Mouse (Mus musculus): ENCODE measurements around the gene Dnajb1. TPM values are rescaled to one million over a fixed set of nuclear protein-coding genes. Genes with fewer than 3 reads are reported as not detected.

The Dnajb1 gene
- total and polyA plus RNA-seq, 2 experiments from 2014 or later: 41.2 to 65.1 TPM

GRCm38 (mm10) chr8:83573140-83573875, 34.7 kb upstream of the Dnajb1 start:
- H3K9me3 ChIP-seq (ENCODE audit: low read length): no peaks in the 10 kb centered on the region
- no peak overlapping the region for H3K9ac ChIP-seq
- DNase-seq (no peak), ATAC-seq (no peak)
- H3K27ac ChIP-seq (ENCODE audit: low read depth, low read length): no peak overlapping the region
- H3K4me1 ChIP-seq (ENCODE audit: insufficient read depth): 0 out of 2 replicates have a peak, but pooled peaks cover 3% of the 10 kb centered on the region
- 84% methylated on average over 18 of the region's 18 CpGs for WGBS
- no peak overlapping the region for H3K4me3 ChIP-seq (ENCODE audit: low read depth, low read length)
- peaks cover 38% of the 10 kb centered on the region for H3K36me3 ChIP-seq (ENCODE audit: insufficient read depth)
- H3K27me3 ChIP-seq (ENCODE audit: insufficient read depth, low read length): no peaks in the 10 kb centered on the region
- no peak overlapping the region for H3K4me2 ChIP-seq (ENCODE audit: low read depth)
- no peak for TF ChIP-seq CTCF (IDR thresholded peaks at IDR 0.05; ENCODE audit: low read depth)

DNA sequence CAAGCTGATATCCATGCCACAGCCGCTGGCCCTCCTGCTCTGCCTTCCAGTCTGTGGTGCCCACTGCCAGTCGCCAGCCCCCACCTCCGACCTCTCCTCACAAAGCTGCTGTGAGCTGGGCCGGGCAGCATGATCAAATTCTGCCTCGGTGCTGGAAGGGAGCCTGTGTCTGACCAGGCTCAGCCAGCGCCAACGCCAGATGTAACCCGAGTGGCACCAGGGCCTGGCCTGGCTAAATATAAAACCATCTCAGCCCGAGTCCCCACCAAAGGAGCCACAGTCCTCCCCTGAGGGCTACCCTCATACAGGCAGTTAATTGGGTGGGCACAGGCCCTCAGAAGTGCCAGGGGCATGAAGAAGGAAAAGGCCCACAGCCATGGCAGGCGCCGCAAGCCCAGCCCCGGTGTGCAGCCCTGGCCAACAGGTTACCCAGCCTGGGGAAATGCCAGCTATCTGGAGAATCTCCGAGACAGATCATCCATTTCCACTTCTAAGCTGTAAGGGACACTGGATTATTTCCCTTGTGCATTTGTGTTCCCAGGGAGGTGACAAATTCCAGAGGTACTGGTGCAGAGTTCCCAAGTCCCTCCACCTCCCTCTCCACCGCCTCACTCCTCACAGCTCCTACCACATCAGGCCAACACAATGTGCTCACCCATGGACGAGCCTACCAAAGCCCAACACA, 33.2 kb upstream of the Dnajb1 start:
- Histone ChIP-seq H3K9me3 (ENCODE audit: low read length) (no peaks in the 10 kb centered on the region), H3K4me3 (ENCODE audit: low read depth, low read length) (no peak overlapping the region), H3K27me3 (ENCODE audit: insufficient read depth, low read length) (no peaks in the 10 kb centered on the region), H3K4me2 (ENCODE audit: low read depth) (no peak overlapping the region), H3K9ac (no peak overlapping the region), H3K4me1 (ENCODE audit: insufficient read depth) (0 out of 2 replicates have a peak, but pooled peaks cover 3% of the 10 kb centered on the region), H3K27ac (ENCODE audit: low read depth, low read length) (no peak overlapping the region), H3K36me3 (ENCODE audit: insufficient read depth) (peaks cover 42% of the 10 kb centered on the region)
- 79% methylated on average over 15 of the region's 15 CpGs for WGBS
- no peak for DNase-seq
- TF ChIP-seq CTCF (IDR thresholded peaks at IDR 0.05; ENCODE audit: low read depth): no peak
- ATAC-seq: no peak

DNA sequence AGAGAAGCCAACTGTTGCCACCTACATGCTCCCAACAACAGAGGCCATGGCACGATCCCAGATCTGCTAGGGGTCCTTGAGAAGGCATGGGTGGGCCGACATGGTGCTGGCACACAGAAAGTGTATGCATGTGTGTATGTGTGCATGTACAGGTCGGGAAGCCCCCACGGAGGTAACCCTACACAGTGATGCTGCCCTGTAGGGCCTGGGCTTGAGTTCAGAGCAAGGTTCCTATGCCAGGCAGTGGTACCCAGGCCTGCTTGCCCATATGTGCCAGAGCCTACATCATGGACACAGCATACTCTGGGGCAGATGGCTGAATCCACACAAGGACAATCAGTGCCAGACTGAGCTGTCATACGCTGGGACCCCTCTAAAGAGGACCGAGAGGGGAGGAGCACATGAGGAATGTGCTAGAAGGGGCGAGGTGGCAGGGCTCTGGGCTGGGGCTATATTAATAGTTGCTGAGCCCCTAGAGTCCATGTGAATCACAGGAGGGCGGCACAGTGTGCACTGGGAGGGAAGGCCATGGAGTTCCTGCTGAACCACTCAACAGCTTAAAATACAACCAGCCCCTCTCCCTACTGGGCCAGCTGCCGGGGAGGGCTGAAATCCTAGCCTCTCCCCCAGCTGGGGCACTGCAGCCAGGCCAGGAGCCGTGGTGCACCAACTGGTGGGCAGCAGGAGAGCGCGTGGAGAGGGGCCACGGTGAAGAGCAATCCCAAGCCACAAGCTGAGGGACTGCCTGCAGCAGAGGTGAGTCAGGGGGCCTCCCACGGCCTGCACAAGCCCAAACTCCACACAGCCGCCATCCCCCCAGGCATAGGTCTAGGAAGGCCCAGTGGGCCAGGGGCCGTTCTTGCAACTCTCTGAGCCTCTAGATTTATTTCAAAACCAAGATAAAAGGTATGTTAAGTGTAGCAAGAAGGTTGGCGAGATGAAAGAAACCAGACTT, 32.2 kb upstream of the Dnajb1 start:
- H3K27me3 ChIP-seq (ENCODE audit: insufficient read depth, low read length): no peaks in the 10 kb centered on the region
- peaks cover 34% of the 10 kb centered on the region for H3K36me3 ChIP-seq (ENCODE audit: insufficient read depth)
- no peaks in the 10 kb centered on the region for H3K9me3 ChIP-seq (ENCODE audit: low read length)
- DNase-seq: no peak
- 0 out of 2 replicates have a peak, but pooled peaks cover 3% of the 10 kb centered on the region for H3K4me1 ChIP-seq (ENCODE audit: insufficient read depth)
- no peak overlapping the region for H3K9ac ChIP-seq
- WGBS: 78% methylated on average over 17 of the region's 17 CpGs
- H3K27ac ChIP-seq (ENCODE audit: low read depth, low read length): no peak overlapping the region
- peak; percentile 30 for ATAC-seq
- TF ChIP-seq CTCF (IDR thresholded peaks at IDR 0.05; ENCODE audit: low read depth): no peak
- no peak overlapping the region for H3K4me3 ChIP-seq (ENCODE audit: low read depth, low read length)
- H3K4me2 ChIP-seq (ENCODE audit: low read depth): no peak overlapping the region

GRCm38 (mm10) chr8:83576516-83576895, 31.5 kb upstream of the Dnajb1 start:
- 0 out of 2 replicates have a peak, but pooled peaks cover 3% of the 10 kb centered on the region for H3K4me1 ChIP-seq (ENCODE audit: insufficient read depth)
- peaks cover 29% of the 10 kb centered on the region for H3K36me3 ChIP-seq (ENCODE audit: insufficient read depth)
- no peak overlapping the region for H3K4me3 ChIP-seq (ENCODE audit: low read depth, low read length)
- WGBS: 51% methylated on average over 4 of the region's 4 CpGs
- no peak for TF ChIP-seq CTCF (IDR thresholded peaks at IDR 0.05; ENCODE audit: low read depth)
- no peaks in the 10 kb centered on the region for H3K27me3 ChIP-seq (ENCODE audit: insufficient read depth, low read length)
- no peaks in the 10 kb centered on the region for H3K9me3 ChIP-seq (ENCODE audit: low read length)
- no peak for ATAC-seq
- no peak overlapping the region for H3K4me2 ChIP-seq (ENCODE audit: low read depth)
- H3K27ac ChIP-seq (ENCODE audit: low read depth, low read length): no peak overlapping the region
- H3K9ac ChIP-seq: no peak overlapping the region
- DNase-seq: no peak

GRCm38 (mm10) chr8:83576921-83577320, 31.1 kb upstream of the Dnajb1 start:
- peaks cover 25% of the 10 kb centered on the region for H3K36me3 ChIP-seq (ENCODE audit: insufficient read depth)
- 80% methylated on average over 4 of the region's 4 CpGs for WGBS
- no peak overlapping the region for H3K9ac ChIP-seq
- H3K4me2 ChIP-seq (ENCODE audit: low read depth): no peak overlapping the region
- no peak for TF ChIP-seq CTCF (IDR thresholded peaks at IDR 0.05; ENCODE audit: low read depth)
- DNase-seq (no peak), ATAC-seq (no peak)
- H3K27ac ChIP-seq (ENCODE audit: low read depth, low read length): no peak overlapping the region
- no peak overlapping the region for H3K4me3 ChIP-seq (ENCODE audit: low read depth, low read length)
- H3K4me1 ChIP-seq (ENCODE audit: insufficient read depth): 0 out of 2 replicates have a peak, but pooled peaks cover 3% of the 10 kb centered on the region
- no peaks in the 10 kb centered on the region for H3K27me3 ChIP-seq (ENCODE audit: insufficient read depth, low read length)
- no peaks in the 10 kb centered on the region for H3K9me3 ChIP-seq (ENCODE audit: low read length)

DNA sequence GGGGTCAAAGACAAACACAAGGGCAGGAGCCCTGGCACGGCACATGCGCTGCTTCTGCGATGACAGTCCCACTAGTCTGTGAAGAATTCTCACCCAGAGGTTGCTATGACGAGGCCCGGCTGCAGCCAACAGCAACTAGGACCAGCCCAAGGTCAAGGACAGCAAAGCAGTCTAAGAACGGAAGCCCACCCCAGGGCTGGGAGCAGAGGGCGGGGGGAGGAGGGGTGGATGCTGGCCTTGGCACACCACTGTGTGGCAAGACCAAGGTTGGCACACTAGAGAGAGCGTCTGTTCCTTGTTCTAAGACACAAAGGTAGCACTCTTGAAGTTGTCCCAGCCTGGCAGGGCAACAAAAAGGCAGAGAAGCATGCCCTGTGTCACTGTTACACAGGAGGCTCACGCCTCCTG, 30.6 kb upstream of the Dnajb1 start:
- peak; percentile 30 for ATAC-seq
- H3K4me2 ChIP-seq (ENCODE audit: low read depth): no peak overlapping the region
- no peak overlapping the region for H3K4me3 ChIP-seq (ENCODE audit: low read depth, low read length)
- H3K4me1 ChIP-seq (ENCODE audit: insufficient read depth): 0 out of 2 replicates have a peak, but pooled peaks cover 3% of the 10 kb centered on the region
- H3K36me3 ChIP-seq (ENCODE audit: insufficient read depth): peaks cover 20% of the 10 kb centered on the region
- no peak overlapping the region for H3K27ac ChIP-seq (ENCODE audit: low read depth, low read length)
- no peaks in the 10 kb centered on the region for H3K9me3 ChIP-seq (ENCODE audit: low read length)
- DNase-seq: no peak
- no peaks in the 10 kb centered on the region for H3K27me3 ChIP-seq (ENCODE audit: insufficient read depth, low read length)
- no peak overlapping the region for H3K9ac ChIP-seq
- no peak for TF ChIP-seq CTCF (IDR thresholded peaks at IDR 0.05; ENCODE audit: low read depth)
- 53% methylated on average over 9 of the region's 9 CpGs for WGBS

Measured in forebrain, postnatal 0 days (tissue).